Mouse (Mus musculus) MEL (cell line): Measurements from ENCODE around the gene Entpd3. TPM values are rescaled to one million over a fixed set of nuclear protein-coding genes. Genes with fewer than 3 reads are reported as not detected.

Source experiments
- DNase-seq: peaks from one replicate; pipeline ENCODE4 v3.0.0; 2011; ENCODE audit warnings: low read depth, low spot score
- H3K27ac ChIP-seq: 2 replicates; pipeline ENCODE4 v1.5.1; 2012; ENCODE audit warnings: low read depth, mild to moderate bottlenecking, control low read depth, low read length, moderate library complexity; ENCODE audit not compliant: control insufficient read depth
- H3K27me3 ChIP-seq, 2 experiments: fragments of 150-350 bp in 1 of 2; sonication (generic) in 1 of 2; 2 replicates each; pipeline ENCODE4 v1.6.1; 2012; ENCODE audit warnings: low read length in 2 of 2, mild to moderate bottlenecking in 2 of 2, improper control_type of control experiment in 1 of 2, moderate library complexity in 1 of 2; ENCODE audit not compliant: insufficient read depth in 2 of 2, control insufficient read depth in 1 of 2
- H3K36me3 ChIP-seq, 2 experiments: 2 replicates each; pipeline ENCODE4 v1.6.1; 2012 to 2014; ENCODE audit warnings: low read length in 2 of 2, improper control_type of control experiment in 1 of 2, inconsistent platforms in 1 of 2, mild to moderate bottlenecking in 1 of 2; ENCODE audit not compliant: insufficient read depth in 2 of 2, control insufficient read depth in 1 of 2
- H3K4me1 ChIP-seq, 2 experiments: fragments of 150-350 bp in 1 of 2; sonication (generic) in 1 of 2; 2 replicates each; pipeline ENCODE4 v1.6.1; 2012; ENCODE audit warnings: low read length in 2 of 2, improper control_type of control experiment in 1 of 2, mild to moderate bottlenecking in 1 of 2; ENCODE audit not compliant: insufficient read depth in 2 of 2, control insufficient read depth in 1 of 2
- H3K4me3 ChIP-seq, 2 experiments: fragments of 150-350 bp in 1 of 2; sonication (generic) in 1 of 2; 2 replicates each; pipeline ENCODE4 v1.5.1; 2012; ENCODE audit warnings: low read depth in 2 of 2, low read length in 2 of 2, mild to moderate bottlenecking in 2 of 2, moderate library complexity in 2 of 2, control low read depth in 1 of 2, improper control_type of control experiment in 1 of 2; ENCODE audit not compliant: control insufficient read depth in 1 of 2, insufficient read depth in 1 of 2
- H3K79me2 ChIP-seq: 2 replicates; pipeline ENCODE4 v1.6.1; 2012; ENCODE audit warnings: mild to moderate bottlenecking, low read length, moderate library complexity; ENCODE audit not compliant: control insufficient read depth, poor library complexity, insufficient read depth
- H3K9ac ChIP-seq: 2 replicates; pipeline ENCODE4 v1.6.1; 2012; ENCODE audit warnings: low read depth, mild to moderate bottlenecking, control low read depth, low read length, moderate library complexity; ENCODE audit not compliant: control insufficient read depth, poor library complexity, severe bottlenecking
- H3K9me3 ChIP-seq: fragments of 150-350 bp; sonication (generic); replicated peaks from 2 replicates; pipeline ENCODE4 v1.6.1; 2012; ENCODE audit warnings: mild to moderate bottlenecking, low read length, improper control_type of control experiment, moderate library complexity; ENCODE audit not compliant: insufficient read depth
- CTCF ChIP-seq, 3 experiments: IDR thresholded peaks in 2 of 3; conservative IDR thresholded peaks in 1 of 3; 2 replicates each; pipeline ENCODE4 v1.5.1; 2011 to 2012; ENCODE audit warnings: low read length in 3 of 3, low read depth in 2 of 3, mild to moderate bottlenecking in 2 of 3, improper control_type of control experiment in 1 of 3, inconsistent platforms in 1 of 3, mixed read lengths in 1 of 3, moderate library complexity in 1 of 3; ENCODE audit not compliant: control insufficient read depth in 1 of 3, insufficient read depth in 1 of 3, poor library complexity in 1 of 3, severe bottlenecking in 1 of 3
- E2F4 ChIP-seq: IDR thresholded peaks from 2 replicates; pipeline ENCODE4 v1.6.1; 2011; ENCODE audit warnings: low read depth, low read length, improper control_type of control experiment, borderline replicate concordance
- EP300 ChIP-seq, 2 experiments: IDR thresholded peaks; 2 replicates each; pipeline ENCODE4 v1.6.1; 2011; ENCODE audit warnings: improper control_type of control experiment in 2 of 2, low read length in 2 of 2, low read depth in 1 of 2, mild to moderate bottlenecking in 1 of 2
- GABPA ChIP-seq: IDR thresholded peaks from 2 replicates; pipeline ENCODE4 v1.6.1; 2012; ENCODE audit warnings: low read depth, mild to moderate bottlenecking, inconsistent platforms, low read length, improper control_type of control experiment, moderate library complexity
- HCFC1 ChIP-seq: IDR thresholded peaks from 2 replicates; pipeline ENCODE4 v1.6.1; 2012; ENCODE audit warnings: low read depth, mild to moderate bottlenecking, inconsistent platforms, low read length, improper control_type of control experiment, moderate library complexity
- MAFK ChIP-seq: IDR thresholded peaks from 2 replicates; pipeline ENCODE4 v1.6.1; 2011; ENCODE audit warnings: low read depth, mild to moderate bottlenecking, low read length, improper control_type of control experiment, borderline replicate concordance
- MAX ChIP-seq: IDR thresholded peaks from 2 replicates; pipeline ENCODE4 v1.6.1; 2011; ENCODE audit warnings: low read length, improper control_type of control experiment
- MYC ChIP-seq: IDR thresholded peaks from 2 replicates; pipeline ENCODE4 v1.6.1; 2011; ENCODE audit warnings: low read depth, mild to moderate bottlenecking, low read length, improper control_type of control experiment, moderate library complexity
- POLR2AphosphoS2 ChIP-seq: IDR thresholded peaks from 2 replicates; pipeline ENCODE4 v1.6.1; 2011; ENCODE audit warnings: low read length, improper control_type of control experiment
- RAD21 ChIP-seq: IDR thresholded peaks from 2 replicates; pipeline ENCODE4 v1.6.1; 2011; ENCODE audit warnings: mild to moderate bottlenecking, low read depth, low read length, improper control_type of control experiment
- SIN3A ChIP-seq: IDR thresholded peaks from 2 replicates; pipeline ENCODE4 v1.6.1; 2012; ENCODE audit warnings: low read length, improper control_type of control experiment, inconsistent platforms
- SMC3 ChIP-seq: IDR thresholded peaks from 2 replicates; pipeline ENCODE4 v1.6.1; 2011; ENCODE audit warnings: low read depth, low read length, improper control_type of control experiment
- USF1 ChIP-seq: IDR thresholded peaks from 2 replicates; pipeline ENCODE4 v1.6.1; 2014; ENCODE audit warnings: low read depth, mild to moderate bottlenecking, inconsistent platforms, low read length, improper control_type of control experiment, moderate library complexity
- USF2 ChIP-seq, 2 experiments: IDR thresholded peaks; 2 replicates each; pipeline ENCODE4 v1.6.1; 2011 to 2012; ENCODE audit warnings: improper control_type of control experiment in 2 of 2, low read length in 2 of 2, borderline replicate concordance in 1 of 2, inconsistent platforms in 1 of 2, low read depth in 1 of 2, mild to moderate bottlenecking in 1 of 2; ENCODE audit not compliant: insufficient read depth in 1 of 2
- ZC3H11A ChIP-seq: IDR thresholded peaks from 2 replicates; pipeline ENCODE4 v1.6.1; 2012; ENCODE audit warnings: low read depth, mild to moderate bottlenecking, inconsistent platforms, low read length, improper control_type of control experiment
- ZNF384 ChIP-seq: IDR thresholded peaks from 2 replicates; pipeline ENCODE4 v1.6.1; 2012; ENCODE audit warnings: low read depth, mild to moderate bottlenecking, inconsistent platforms, low read length, improper control_type of control experiment
- polyA plus RNA-seq, 2 experiments: library from polyadenylated mRNA; stranded (reverse) in 1 of 2; unstranded in 1 of 2; fragments of >175 nt in 1 of 2; fragments of >200 nt in 1 of 2; gene quantifications; 2 replicates each; pipeline versions ENCODE4 v1.2.1 to v1.2.4; 2012; ENCODE audit warnings: low replicate concordance in 2 of 2, low read depth in 1 of 2; ENCODE audit not compliant: insufficient read length in 2 of 2, insufficient read depth in 1 of 2, missing spikeins in 1 of 2
- total RNA-seq: library from RNA; depleted of rRNA; stranded (reverse); fragments of 300-350 nt; gene quantifications from 2 replicates; pipeline ENCODE4 v1.2.3, GENCODE M21; 2012

The Entpd3 gene
- total and polyA plus RNA-seq, 3 experiments, result 0.03 TPM; not detected in 2

- H3K36me3 ChIP-seq, result peaks cover 0 to 2% of the 10 kb centered on the region in 2 experiments; a peak in 1 of 4 replicates
- peak overlapping the region; percentile 72 for H3K9ac ChIP-seq
- TF ChIP-seq CTCF (IDR thresholded peaks at IDR 0.05 in 2 of 3, conservative IDR thresholded peaks at IDR 0.05 in 1 of 3; ENCODE audit: control insufficient read depth in 1 of 3, insufficient read depth in 1 of 3, low read depth in 2 of 3, low read length in 3 of 3, poor library complexity in 1 of 3, severe bottlenecking in 1 of 3) (peak; percentile 14 to 31 (median 27); a peak in 5 of 6 replicates), USF1 (no peak)
- peak overlapping the region; percentile 16 to 66 for H3K4me3 ChIP-seq
- H3K79me2 ChIP-seq, result no peaks in the 10 kb centered on the region
- H3K9me3 ChIP-seq, result no peaks in the 10 kb centered on the region
- no peaks in the 10 kb centered on the region for H3K27me3 ChIP-seq
- peak overlapping the region; percentile 93; the same call in 1 of the 2 replicates for H3K27ac ChIP-seq
- no peaks in the 10 kb centered on the region for H3K4me1 ChIP-seq
- no peak for DNase-seq
Measured at GRCm38 (mm10) chr9:120583314-120583713, 43.7 kb downstream of the Entpd3 start.

DNA sequence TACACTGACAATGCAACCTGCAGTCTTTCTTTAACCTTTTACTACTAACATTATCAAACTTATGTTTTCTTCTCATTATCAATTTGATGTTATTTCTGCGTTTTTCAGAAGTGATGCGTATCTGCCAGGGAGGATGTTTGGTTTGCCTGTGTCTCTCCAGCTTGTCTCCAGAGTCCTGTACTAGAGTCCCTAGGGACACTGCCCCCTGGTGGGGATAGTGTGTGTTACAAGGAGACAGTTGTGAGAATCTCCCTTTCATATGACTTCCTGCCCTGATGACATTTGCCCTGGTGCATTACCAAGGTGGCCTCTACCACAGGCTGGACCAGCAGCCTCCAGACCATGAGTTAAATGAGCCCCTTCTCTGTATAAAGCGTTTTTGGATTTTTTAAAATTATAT lies 46.9 kb downstream of the Entpd3 start:
- no peaks in the 10 kb centered on the region for H3K79me2 ChIP-seq

GRCm38 (mm10) chr9:120591490-120591889 lies 51.9 kb downstream of the Entpd3 start:
- H3K27ac ChIP-seq, result no peak overlapping the region
- H3K9me3 ChIP-seq, result no peaks in the 10 kb centered on the region
- H3K4me1 ChIP-seq, result peaks cover 2 to 6% of the 10 kb centered on the region in 2 experiments; a peak in 3 of 4 replicates
- no peak overlapping the region for H3K4me3 ChIP-seq
- 0 out of 2 replicates have a peak, but pooled peaks have one; percentile 34 for TF ChIP-seq SIN3A
- peak; percentile 70 to 88 (median 88) for TF ChIP-seq CTCF (IDR thresholded peaks at IDR 0.05 in 2 of 3, conservative IDR thresholded peaks at IDR 0.05 in 1 of 3; ENCODE audit: control insufficient read depth in 1 of 3, insufficient read depth in 1 of 3, low read depth in 2 of 3, low read length in 3 of 3, poor library complexity in 1 of 3, severe bottlenecking in 1 of 3)
- no peak for TF ChIP-seq E2F4
- peak; percentile 80 for TF ChIP-seq MYC
- 0 out of 2 replicates have a peak, but pooled peaks have one; percentile 33 for TF ChIP-seq MAX
- TF ChIP-seq HCFC1, result 0 out of 2 replicates have a peak, but pooled peaks have one; percentile 30
- no peak for TF ChIP-seq GABPA
- TF ChIP-seq RAD21, result peak; percentile 46
- peak; percentile 55; the same call in 1 of the 2 replicates for TF ChIP-seq USF1
- TF ChIP-seq SMC3, result peak; percentile 90
- no peak for TF ChIP-seq MAFK
- TF ChIP-seq EP300 (IDR thresholded peaks at IDR 0.05; ENCODE audit: low read depth in 1 of 2, low read length in 2 of 2), result no peak
- no peak for TF ChIP-seq USF2 (IDR thresholded peaks at IDR 0.05; ENCODE audit: borderline replicate concordance in 1 of 2, insufficient read depth in 1 of 2, low read depth in 1 of 2, low read length in 2 of 2)
- TF ChIP-seq POLR2AphosphoS2, result no peak
- TF ChIP-seq ZC3H11A, result 0 out of 2 replicates have a peak, but pooled peaks have one; percentile 18
- no peak for TF ChIP-seq ZNF384
- no peaks in the 10 kb centered on the region for H3K79me2 ChIP-seq
- no peak overlapping the region for H3K9ac ChIP-seq
- peak; percentile 86 for DNase-seq
- peaks cover 0 to 4% of the 10 kb centered on the region in 2 experiments; a peak in 2 of 4 replicates for H3K36me3 ChIP-seq
- peaks cover 0 to 2% of the 10 kb centered on the region in 2 experiments; a peak in 1 of 4 replicates for H3K27me3 ChIP-seq

More for the DNA sequence above, 46.9 kb downstream of the Entpd3 start:
- no peaks in the 10 kb centered on the region for H3K27me3 ChIP-seq
- no peaks in the 10 kb centered on the region for H3K36me3 ChIP-seq
- H3K9me3 ChIP-seq, result no peaks in the 10 kb centered on the region
- no peaks in the 10 kb centered on the region for H3K4me1 ChIP-seq
- peak; percentile 89 for DNase-seq
- no peak overlapping the region for H3K27ac ChIP-seq
- TF ChIP-seq USF2 (IDR thresholded peaks at IDR 0.05; ENCODE audit: borderline replicate concordance in 1 of 2, insufficient read depth in 1 of 2, low read depth in 1 of 2, low read length in 2 of 2) (no peak), CTCF (IDR thresholded peaks at IDR 0.05 in 2 of 3, conservative IDR thresholded peaks at IDR 0.05 in 1 of 3; ENCODE audit: control insufficient read depth in 1 of 3, insufficient read depth in 1 of 3, low read depth in 2 of 3, low read length in 3 of 3, poor library complexity in 1 of 3, severe bottlenecking in 1 of 3) (peak; percentile 76 to 93 (median 86)), RAD21 (peak; percentile 54), SIN3A (0 out of 2 replicates have a peak, but pooled peaks have one; percentile 20), ZC3H11A (no peak), SMC3 (peak; percentile 91)
- H3K9ac ChIP-seq, result no peak overlapping the region
- no peak overlapping the region for H3K4me3 ChIP-seq
